Mouse (Mus musculus): ENCODE measurements around the gene Ubtd1. TPM values are rescaled to one million over a fixed set of nuclear protein-coding genes. Genes with fewer than 3 reads are reported as not detected.

Gene Ubtd1
- polyA plus RNA-seq, 1 experiment from 2014 or later = 6.9 TPM

GRCm38 (mm10) chr19:41969618-41970017 is 11.9 kb upstream of the Ubtd1 start:
- DNase-seq (ENCODE audit: low spot score, missing footprints) (no peak), ATAC-seq (ENCODE audit: low FRiP score) (no peak)
- Histone ChIP-seq H3K9ac (ENCODE audit: low read length) (no peak overlapping the region), H3K4me2 (no peak overlapping the region), H3K27ac (ENCODE audit: low read depth, low read length) (no peak overlapping the region), H3K36me3 (ENCODE audit: control insufficient read depth, insufficient read depth, low read length) (peaks cover 18% of the 10 kb centered on the region), H3K9me3 (ENCODE audit: control insufficient read depth, low read length) (no peaks in the 10 kb centered on the region), H3K4me1 (ENCODE audit: control insufficient read depth, insufficient read depth, low read length) (peaks cover 3% of the 10 kb centered on the region; the same call in 1 of the 2 replicates), H3K27me3 (ENCODE audit: control insufficient read depth, insufficient read depth, low read length) (no peaks in the 10 kb centered on the region), H3K4me3 (ENCODE audit: low read depth, low read length) (no peak overlapping the region)
- WGBS = 96% methylated on average over 7 of the region's 7 CpGs

GRCm38 (mm10) chr19:41973891-41974794 is 7.4 kb upstream of the Ubtd1 start:
- Histone ChIP-seq H3K36me3 (ENCODE audit: control insufficient read depth, insufficient read depth, low read length) (peaks cover under 1% of the 10 kb centered on the region; the same call in 1 of the 2 replicates), H3K4me2 (no peak overlapping the region), H3K9me3 (ENCODE audit: control insufficient read depth, low read length) (no peaks in the 10 kb centered on the region), H3K9ac (ENCODE audit: low read length) (no peak overlapping the region), H3K27me3 (ENCODE audit: control insufficient read depth, insufficient read depth, low read length) (no peaks in the 10 kb centered on the region), H3K27ac (ENCODE audit: low read depth, low read length) (no peak overlapping the region), H3K4me3 (ENCODE audit: low read depth, low read length) (no peak overlapping the region), H3K4me1 (ENCODE audit: control insufficient read depth, insufficient read depth, low read length) (peaks cover 3% of the 10 kb centered on the region; the same call in 1 of the 2 replicates)
- ATAC-seq (ENCODE audit: low FRiP score) = no peak
- DNase-seq (ENCODE audit: low spot score, missing footprints) = no peak
- 65% methylated on average over 13 of the region's 13 CpGs for WGBS

GRCm38 (mm10) chr19:41980422-41980818 is 1.1 kb upstream of the Ubtd1 start:
- DNase-seq (ENCODE audit: low spot score, missing footprints) = no peak
- ATAC-seq (ENCODE audit: low FRiP score) = peak; percentile 6

DNA sequence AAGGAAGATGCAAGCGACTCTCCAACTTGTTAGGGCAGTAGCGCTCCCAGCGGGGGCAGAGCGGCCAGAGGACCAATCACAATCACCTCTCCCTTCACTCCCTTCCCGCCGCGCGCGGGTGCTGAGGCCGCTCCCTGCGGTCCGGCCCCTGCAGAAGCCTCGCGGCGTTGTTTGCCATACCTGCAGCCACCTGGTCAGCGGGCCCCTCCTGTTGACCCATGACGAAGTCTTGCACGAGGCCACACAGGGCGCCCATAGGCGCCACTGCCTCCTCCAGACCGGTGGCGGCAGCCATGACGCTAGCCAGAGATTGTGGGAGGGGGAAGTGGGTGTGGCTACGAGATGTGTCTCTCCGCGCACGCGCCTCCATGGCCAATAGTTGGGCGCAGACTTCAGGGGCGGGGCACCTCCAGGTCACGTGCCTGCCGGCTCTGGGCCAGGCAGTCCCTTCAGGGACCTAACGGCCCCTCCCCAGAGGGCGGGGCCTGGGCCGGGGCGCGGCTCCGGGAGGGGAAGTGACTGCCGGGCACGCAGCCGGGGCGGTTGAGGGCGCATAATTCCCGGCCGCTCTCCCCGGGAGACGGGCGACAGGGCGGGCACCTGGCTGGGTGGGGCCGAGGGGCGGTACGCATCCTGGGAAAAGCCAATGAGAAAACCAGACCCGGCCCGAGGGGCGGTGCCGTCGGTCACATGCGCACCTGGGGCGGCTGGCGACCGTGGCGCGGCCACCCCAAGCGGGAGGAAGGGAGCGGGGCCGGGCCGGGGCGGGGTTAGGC is 556 bp upstream of the Ubtd1 start, which contains the start of gene Mms19:
Gene Mms19 (minus strand): TSS at position 339 of the 776 bp plus-strand sequence.
- Histone ChIP-seq H3K27me3 (ENCODE audit: control insufficient read depth, insufficient read depth, low read length) (peaks cover 7% of the 10 kb centered on the region), H3K4me2 (peak within 1 kb of the TSS; percentile 100), H3K9ac (ENCODE audit: low read length) (peak within 1 kb of the TSS; percentile 72), H3K27ac (ENCODE audit: low read depth, low read length) (peak within 1 kb of the TSS; percentile 23), H3K9me3 (ENCODE audit: control insufficient read depth, low read length) (no peaks in the 10 kb centered on the region), H3K36me3 (ENCODE audit: control insufficient read depth, insufficient read depth, low read length) (no peaks in the 10 kb centered on the region), H3K4me1 (ENCODE audit: control insufficient read depth, insufficient read depth, low read length) (peaks cover 5% of the 10 kb centered on the region), H3K4me3 (ENCODE audit: low read depth, low read length) (peak within 1 kb of the TSS; percentile 72)
- WGBS = under 1% methylated on average over 68 of the region's 68 CpGs
- ATAC-seq (ENCODE audit: low FRiP score) (peak; percentile 97), DNase-seq (ENCODE audit: low spot score, missing footprints) (peak; percentile 99)

More at GRCm38 (mm10) chr19:41980422-41980818, 1.1 kb upstream of the Ubtd1 start:
- Histone ChIP-seq H3K9me3 (ENCODE audit: control insufficient read depth, low read length) (no peaks in the 10 kb centered on the region), H3K4me1 (ENCODE audit: control insufficient read depth, insufficient read depth, low read length) (peaks cover 5% of the 10 kb centered on the region), H3K4me3 (ENCODE audit: low read depth, low read length) (peak overlapping the region; percentile 72), H3K27ac (ENCODE audit: low read depth, low read length) (peak overlapping the region; percentile 23; the same call in 1 of the 2 replicates), H3K9ac (ENCODE audit: low read length) (peak overlapping the region; percentile 72), H3K27me3 (ENCODE audit: control insufficient read depth, insufficient read depth, low read length) (peaks cover 7% of the 10 kb centered on the region), H3K4me2 (peak overlapping the region; percentile 65), H3K36me3 (ENCODE audit: control insufficient read depth, insufficient read depth, low read length) (no peaks in the 10 kb centered on the region)
- under 1% methylated on average over 16 of the region's 16 CpGs for WGBS

DNA sequence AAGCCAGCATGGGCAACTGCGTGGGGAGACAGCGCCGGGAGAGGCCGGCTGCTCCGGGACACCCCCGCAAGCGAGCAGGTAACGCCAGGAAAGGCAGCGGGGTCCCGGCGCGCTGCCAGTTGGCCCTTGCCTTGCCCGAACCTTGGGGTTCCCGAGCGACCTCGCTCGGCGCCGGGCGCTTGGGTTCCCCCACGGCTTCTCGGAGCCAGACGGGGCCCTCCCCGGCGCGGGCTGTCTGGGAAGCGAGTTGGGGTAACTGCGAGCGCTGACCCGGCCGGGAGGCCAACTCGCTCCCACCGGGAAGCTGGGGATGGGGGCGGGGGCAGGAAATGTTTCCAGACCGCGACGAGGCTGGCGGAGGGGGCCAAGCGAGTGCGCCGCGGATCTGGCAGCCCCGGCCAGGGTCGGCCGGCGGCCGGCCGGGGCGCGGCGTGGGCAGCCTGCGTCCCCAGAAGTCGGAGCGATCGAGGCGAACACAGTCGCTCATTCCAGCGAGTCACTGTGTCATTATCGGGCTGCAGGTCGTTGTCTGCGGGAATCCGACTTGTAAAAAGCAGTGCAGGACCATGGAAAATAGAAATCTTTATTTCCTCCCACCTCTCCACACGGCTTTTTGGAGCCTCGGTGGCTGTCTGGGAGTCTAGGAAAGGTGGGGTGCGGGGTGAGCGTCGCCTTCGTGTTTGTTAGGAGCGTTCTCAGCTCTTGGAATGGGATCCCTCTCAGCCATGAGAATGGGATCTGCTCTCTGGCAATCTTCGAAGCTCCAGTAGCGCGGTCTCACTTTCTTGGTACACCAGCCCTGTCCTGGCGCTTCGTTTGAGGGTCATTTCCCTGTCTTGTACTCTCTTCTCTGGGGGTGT is 598 bp downstream of the Ubtd1 start:
- Histone ChIP-seq H3K4me1 (ENCODE audit: control insufficient read depth, insufficient read depth, low read length) (peaks cover 5% of the 10 kb centered on the region), H3K27ac (ENCODE audit: low read depth, low read length) (peak overlapping the region; percentile 12; the same call in 1 of the 2 replicates), H3K27me3 (ENCODE audit: control insufficient read depth, insufficient read depth, low read length) (peaks cover 7% of the 10 kb centered on the region), H3K9ac (ENCODE audit: low read length) (peak overlapping the region; percentile 70), H3K4me2 (peak overlapping the region; percentile 100), H3K4me3 (ENCODE audit: low read depth, low read length) (peak overlapping the region; percentile 72), H3K9me3 (ENCODE audit: control insufficient read depth, low read length) (no peaks in the 10 kb centered on the region), H3K36me3 (ENCODE audit: control insufficient read depth, insufficient read depth, low read length) (no peaks in the 10 kb centered on the region)
- ATAC-seq (ENCODE audit: low FRiP score) (no peak), DNase-seq (ENCODE audit: low spot score, missing footprints) (peak; percentile 96)
- WGBS = under 1% methylated on average over 74 of the region's 74 CpGs

DNA sequence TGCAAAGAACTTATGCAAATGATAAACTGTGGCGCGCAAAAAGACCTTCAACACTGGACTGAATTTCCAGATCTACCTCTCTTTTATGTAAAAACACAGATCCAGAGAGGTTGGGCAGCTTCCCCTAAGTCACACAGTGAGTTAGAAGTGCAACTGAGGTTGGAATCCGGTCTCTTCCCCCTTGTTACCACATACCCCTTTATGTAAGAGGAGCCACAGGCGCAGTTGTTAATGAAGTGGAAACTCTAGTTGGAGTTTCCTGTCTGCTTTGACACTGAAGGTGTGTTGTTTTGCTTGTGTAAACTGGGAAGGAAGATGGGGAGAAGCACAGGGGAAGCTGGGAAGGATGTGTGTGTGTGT is 1.2 kb downstream of the Ubtd1 start:
- Histone ChIP-seq H3K27me3 (ENCODE audit: control insufficient read depth, insufficient read depth, low read length) (peaks cover 7% of the 10 kb centered on the region), H3K4me3 (ENCODE audit: low read depth, low read length) (peak overlapping the region; percentile 72), H3K9ac (ENCODE audit: low read length) (peak overlapping the region; percentile 70; the same call in 1 of the 2 replicates), H3K36me3 (ENCODE audit: control insufficient read depth, insufficient read depth, low read length) (no peaks in the 10 kb centered on the region), H3K27ac (ENCODE audit: low read depth, low read length) (no peak overlapping the region), H3K4me1 (ENCODE audit: control insufficient read depth, insufficient read depth, low read length) (peaks cover 5% of the 10 kb centered on the region), H3K4me2 (peak overlapping the region; percentile 100), H3K9me3 (ENCODE audit: control insufficient read depth, low read length) (no peaks in the 10 kb centered on the region)
- under 1% methylated on average over 4 of the region's 4 CpGs for WGBS
- ATAC-seq (ENCODE audit: low FRiP score) = no peak
- DNase-seq (ENCODE audit: low spot score, missing footprints) = no peak

GRCm38 (mm10) chr19:41985994-41986393 is 4.4 kb downstream of the Ubtd1 start:
- H3K4me1 ChIP-seq (ENCODE audit: control insufficient read depth, insufficient read depth, low read length) = peaks cover 5% of the 10 kb centered on the region
- no peak for ATAC-seq (ENCODE audit: low FRiP score)
- no peak overlapping the region for H3K4me3 ChIP-seq (ENCODE audit: low read depth, low read length)
- 90% methylated on average over 5 of the region's 5 CpGs for WGBS
- H3K27me3 ChIP-seq (ENCODE audit: control insufficient read depth, insufficient read depth, low read length) = peaks cover 7% of the 10 kb centered on the region
- no peaks in the 10 kb centered on the region for H3K9me3 ChIP-seq (ENCODE audit: control insufficient read depth, low read length)
- no peak overlapping the region for H3K4me2 ChIP-seq
- H3K9ac ChIP-seq (ENCODE audit: low read length) = no peak overlapping the region
- H3K36me3 ChIP-seq (ENCODE audit: control insufficient read depth, insufficient read depth, low read length) = no peaks in the 10 kb centered on the region
- no peak for DNase-seq (ENCODE audit: low spot score, missing footprints)
- H3K27ac ChIP-seq (ENCODE audit: low read depth, low read length) = no peak overlapping the region

DNA sequence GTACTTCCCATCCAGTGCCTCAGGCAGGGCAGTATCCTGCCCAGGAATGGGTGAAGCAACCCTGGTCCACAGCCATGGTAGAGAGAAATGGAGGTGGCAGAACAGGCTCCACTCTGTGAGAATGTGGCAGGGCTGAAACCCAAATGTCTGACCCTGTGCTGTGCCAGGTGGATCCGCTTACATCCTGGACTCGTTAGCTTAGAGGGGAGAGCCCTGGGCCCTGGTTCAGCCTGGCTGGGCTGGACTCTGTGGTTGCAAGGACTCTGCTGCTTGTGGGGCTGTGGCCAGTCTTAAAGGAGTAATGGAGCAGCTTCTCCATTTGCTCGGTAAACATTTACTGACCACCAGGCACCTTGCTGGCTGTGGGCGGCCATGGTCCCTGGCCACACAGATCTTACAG is 5.6 kb downstream of the Ubtd1 start:
- ATAC-seq (ENCODE audit: low FRiP score) (no peak), DNase-seq (ENCODE audit: low spot score, missing footprints) (no peak)
- Histone ChIP-seq H3K4me1 (ENCODE audit: control insufficient read depth, insufficient read depth, low read length) (peaks cover 5% of the 10 kb centered on the region), H3K36me3 (ENCODE audit: control insufficient read depth, insufficient read depth, low read length) (no peaks in the 10 kb centered on the region), H3K4me2 (no peak overlapping the region), H3K4me3 (ENCODE audit: low read depth, low read length) (no peak overlapping the region), H3K27me3 (ENCODE audit: control insufficient read depth, insufficient read depth, low read length) (peaks cover 7% of the 10 kb centered on the region), H3K9me3 (ENCODE audit: control insufficient read depth, low read length) (no peaks in the 10 kb centered on the region), H3K9ac (ENCODE audit: low read length) (no peak overlapping the region), H3K27ac (ENCODE audit: low read depth, low read length) (no peak overlapping the region)
- WGBS = 92% methylated on average over 4 of the region's 4 CpGs
